Mouse (Mus musculus) thymus, postnatal 10 days (tissue): ENCODE data around the gene Olfr654.

Experiments
- DNase-seq, 2 experiments: peaks; one replicate each; pipeline ENCODE4 v3.0.0; 2021; ENCODE audit warnings: low spot score in 2 of 2

Gene Olfr654

GRCm38 (mm10) chr7:104586725-104587124 lies at the start of gene Olfr654:
Gene Olfr654 (plus strand): TSS chr7:104587025.
- no peak for DNase-seq

- DNase-seq: no peak
Measured at GRCm38 (mm10) chr7:104549833-104550232, 37.0 kb upstream of the Olfr654 start, which contains the start of gene Olfr651. Gene Olfr651 (plus strand): TSS chr7:104550133.

GRCm38 (mm10) chr7:104552700-104553099 lies 34.1 kb upstream of the Olfr654 start:
- no peak for DNase-seq

GRCm38 (mm10) chr7:104560601-104561000 lies 26.2 kb upstream of the Olfr654 start, which contains the start of gene Olfr652:
Gene Olfr652 (plus strand): TSS chr7:104560901.
- no peak for DNase-seq

GRCm38 (mm10) chr7:104577014-104577413 lies 9.8 kb upstream of the Olfr654 start, which contains the start of gene Olfr653:
Gene Olfr653 (plus strand): TSS chr7:104577314.
- DNase-seq: no peak

GRCm38 (mm10) chr7:104580846-104581245 lies 6.0 kb upstream of the Olfr654 start:
- no peak for DNase-seq

- no peak for DNase-seq
Measured at GRCm38 (mm10) chr7:104581429-104581828, 5.4 kb upstream of the Olfr654 start.

GRCm38 (mm10) chr7:104588274-104588673 lies 1.4 kb downstream of the Olfr654 start:
- no peak for DNase-seq

- no peak for DNase-seq
Measured at GRCm38 (mm10) chr7:104601679-104602078, 14.9 kb downstream of the Olfr654 start, which contains the start of gene Olfr655. Gene Olfr655 (minus strand): TSS chr7:104601779.

GRCm38 (mm10) chr7:104603173-104603572 lies 16.3 kb downstream of the Olfr654 start:
- DNase-seq: peak; percentile 14 to 54

GRCm38 (mm10) chr7:104604727-104605126 lies 17.9 kb downstream of the Olfr654 start:
- no peak for DNase-seq

GRCm38 (mm10) chr7:104613655-104614054 lies 26.8 kb downstream of the Olfr654 start, which contains the start of gene Olfr656:
Gene Olfr656 (plus strand): TSS chr7:104613955.
- no peak for DNase-seq

- DNase-seq: no peak
Measured at GRCm38 (mm10) chr7:104624494-104624893, 37.7 kb downstream of the Olfr654 start, which contains the start of gene Olfr657. Gene Olfr657 (plus strand): TSS chr7:104624794.
